In the genomic region with DNA sequence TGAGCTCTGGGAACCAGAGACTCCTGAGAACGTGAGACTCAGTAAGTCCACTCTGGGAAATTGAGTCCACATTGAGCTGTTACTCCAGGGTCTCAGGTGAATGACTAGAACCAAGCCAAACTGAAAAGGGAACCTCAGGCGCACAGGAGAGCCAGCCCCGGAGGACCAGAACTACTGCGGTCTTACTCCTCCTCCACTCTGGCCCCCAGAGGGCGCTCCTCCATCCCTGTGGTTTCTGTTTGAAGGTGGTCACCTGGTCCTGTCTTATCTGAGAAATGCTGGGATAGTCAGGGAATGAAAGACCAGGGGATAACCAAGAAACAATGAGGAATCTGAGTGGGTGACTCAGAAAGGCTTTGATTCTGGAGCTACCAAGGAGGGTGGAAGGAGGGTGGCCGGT, we compare ENCODE assay signal across 8 mouse cellular contexts. TPM values are rescaled to one million over a fixed set of nuclear protein-coding genes. Genes with fewer than 3 reads are reported as not detected.
A peak's percentile ranks its signal among the peaks of the same experiment; 100 is the strongest.
DNase-seq lines count a peak whose midpoint lies in the region; ATAC-seq and TF ChIP-seq lines count a peak whose summit lies in the region.

No protein-coding gene starts in this region.

- H3K4me3 ChIP-seq in hindbrain, postnatal 0 days (ENCODE audit: low read length), result no peak overlapping the region
- H3K4me3 ChIP-seq in hindbrain, embryonic 13.5 days, result no peak overlapping the region
- no peak overlapping the region for H3K4me3 ChIP-seq in embryonic fibroblast, embryonic 13.5 days (ENCODE audit: insufficient read depth, low read length)
- no peak overlapping the region for H3K4me3 ChIP-seq in lung, embryonic 16.5 days (ENCODE audit: low read length)

- H3K36me3 ChIP-seq in hindbrain, postnatal 0 days (ENCODE audit: insufficient read depth, low read length), result no peaks in the 10 kb centered on the region
- H3K36me3 ChIP-seq in hindbrain, embryonic 13.5 days, result no peaks in the 10 kb centered on the region
- no peaks in the 10 kb centered on the region for H3K36me3 ChIP-seq in lung, embryonic 16.5 days (ENCODE audit: control insufficient read depth, insufficient read depth, low read length)

- peaks cover 4% of the 10 kb centered on the region; the same call in 1 of the 2 replicates for H3K4me1 ChIP-seq in hindbrain, postnatal 0 days (ENCODE audit: insufficient read depth, low read length)
- peaks cover 20% of the 10 kb centered on the region for H3K4me1 ChIP-seq in hindbrain, embryonic 13.5 days (replicated peaks)
- H3K4me1 ChIP-seq in embryonic fibroblast, embryonic 13.5 days (ENCODE audit: control insufficient read depth, insufficient read depth, low read length), result no peaks in the 10 kb centered on the region
- peaks cover 4% of the 10 kb centered on the region; the same call in 1 of the 2 replicates for H3K4me1 ChIP-seq in lung, embryonic 16.5 days (replicated peaks; ENCODE audit: control insufficient read depth, insufficient read depth, low read length)

- H3K4me2 ChIP-seq in hindbrain, postnatal 0 days (ENCODE audit: low read depth, low read length), result no peak overlapping the region
- H3K4me2 ChIP-seq in hindbrain, embryonic 13.5 days, result no peak overlapping the region
- no peak overlapping the region for H3K4me2 ChIP-seq in lung, embryonic 16.5 days (ENCODE audit: low read depth, low read length)

- H3K9ac ChIP-seq in hindbrain, postnatal 0 days (replicated peaks; ENCODE audit: low read length), result no peak overlapping the region
- no peak overlapping the region for H3K9ac ChIP-seq in hindbrain, embryonic 13.5 days
- no peak overlapping the region for H3K9ac ChIP-seq in lung, embryonic 16.5 days (ENCODE audit: low read length)

- H3K27ac ChIP-seq in hindbrain, postnatal 0 days, result no peak overlapping the region
- H3K27ac ChIP-seq in hindbrain, embryonic 13.5 days, result no peak overlapping the region
- H3K27ac ChIP-seq in embryonic fibroblast, embryonic 13.5 days (ENCODE audit: insufficient read depth, low read length), result no peak overlapping the region
- H3K27ac ChIP-seq in lung, embryonic 16.5 days (ENCODE audit: low read length), result peak overlapping the region; percentile 5; the same call in 1 of the 2 replicates

- ATAC-seq in hindbrain, postnatal 0 days, result no peak
- no peak for ATAC-seq in hindbrain, embryonic 13.5 days (ENCODE audit: low FRiP score)
- no peak for ATAC-seq in lung, embryonic 16.5 days (ENCODE audit: low read depth)

- WGBS in hindbrain, postnatal 0 days, result 21% methylated on average over 6 of the region's 6 CpGs
- 19% methylated on average over 6 of the region's 6 CpGs for WGBS in hindbrain, embryonic 13.5 days
- 12% methylated on average over 6 of the region's 6 CpGs for WGBS in lung, embryonic 16.5 days

- DNase-seq in hindbrain, postnatal 0 days (ENCODE audit: low spot score), result peak; percentile 51
- peak; percentile 32 for DNase-seq in adipocyte (ENCODE audit: low spot score)
- DNase-seq in kidney, postnatal 4 days, result peak; percentile 87 to 90
- DNase-seq in skeletal muscle tissue, adult 2 months (ENCODE audit: low read depth, low spot score), result peak; percentile 29
- peak; percentile 62 for DNase-seq in yolk sac, embryonic 10.5 days (ENCODE audit: low spot score)

- no peaks in the 10 kb centered on the region for H3K9me3 ChIP-seq in hindbrain, postnatal 0 days (ENCODE audit: low read length)
- H3K9me3 ChIP-seq in hindbrain, embryonic 13.5 days, result no peaks in the 10 kb centered on the region
- H3K9me3 ChIP-seq in lung, embryonic 16.5 days (ENCODE audit: control insufficient read depth, low read length), result no peaks in the 10 kb centered on the region

- peak; percentile 67 for TF ChIP-seq CTCF in hindbrain, postnatal 0 days (IDR thresholded peaks at IDR 0.05; ENCODE audit: low read depth)
- peak; percentile 38; the same call in 1 of the 2 replicates for TF ChIP-seq CTCF in embryonic fibroblast, embryonic 13.5 days (IDR thresholded peaks at IDR 0.05; ENCODE audit: borderline replicate concordance, insufficient read depth, low read length)

- TF ChIP-seq POLR2A in embryonic fibroblast, embryonic 13.5 days (IDR thresholded peaks at IDR 0.05; ENCODE audit: low read depth, low read length), result no peak

- H3K27me3 ChIP-seq in hindbrain, postnatal 0 days (ENCODE audit: insufficient read depth, low read length), result peaks cover 28% of the 10 kb centered on the region; the same call in 1 of the 2 replicates
- H3K27me3 ChIP-seq in hindbrain, embryonic 13.5 days, result peaks cover 50% of the 10 kb centered on the region
- peaks cover 17% of the 10 kb centered on the region for H3K27me3 ChIP-seq in lung, embryonic 16.5 days (ENCODE audit: control insufficient read depth, insufficient read depth, low read depth, low read length)

RNA-seq across cellular contexts. Expression of gene Pde8a, which starts 4.5 kb away (rescaled TPM):
- total RNA-seq in hindbrain, postnatal 0 days (2014; rRNA removed), result 2.1 and 4.5 TPM in 2 replicates
- polyA plus RNA-seq in hindbrain, postnatal 0 days (2015; fragmentation: Nextera tagmentation; extraction: Ambion mirVana), result 1.8 and 1.9 TPM in 2 replicates
- 2.1 and 2.5 TPM in 2 replicates for polyA plus RNA-seq in hindbrain, embryonic 13.5 days (2015; fragmentation: Nextera tagmentation; extraction: Ambion mirVana)
- 20.8 and 30.6 TPM in 2 replicates for polyA plus RNA-seq in embryonic fibroblast, embryonic 13.5 days (2011; ENCODE audit: insufficient read length, low read depth, missing spikeins)
- polyA plus RNA-seq in lung, embryonic 16.5 days (2015; fragmentation: Nextera tagmentation; extraction: Ambion mirVana), result 2.6 and 2.9 TPM in 2 replicates

Comparison
In these comparisons a context has a peak if more than half of its experiments do, and no peak if none do; other contexts are left out.
1. DNase-seq: peak in every context shown above with its lines; median percentile 88 in kidney, postnatal 4 days; 62 in yolk sac, embryonic 10.5 days; 51 in hindbrain, postnatal 0 days; 32 in adipocyte; 29 in skeletal muscle tissue, adult 2 months.